Mouse (Mus musculus) hindbrain, postnatal 0 days (tissue): ENCODE measurements around the gene Gse1. TPM values are rescaled to one million over a fixed set of nuclear protein-coding genes. Genes with fewer than 3 reads are reported as not detected.

ENCODE experiments used
- ATAC-seq: fragments of 200-750 bp; cut with Nextera tagmentation; 2 replicates; pipeline ENCODE4 v1.8.0; 2017; ENCODE audit warnings: mild to moderate bottlenecking, moderate TSS enrichment, moderate library complexity
- DNase-seq: peaks from one replicate; pipeline ENCODE4 v3.0.0-alpha.2; 2015; ENCODE audit warnings: low spot score
- H3K27ac ChIP-seq: fragments of 300-500 bp; sonication (generic); 2 replicates; pipeline ENCODE4 v1.5.1; 2014; ENCODE audit warnings: mild to moderate bottlenecking
- H3K27me3 ChIP-seq: fragments of 300-500 bp; sonication (generic); 2 replicates; pipeline ENCODE4 v1.6.1; 2014; ENCODE audit warnings: low read length, mixed read lengths; ENCODE audit not compliant: insufficient read depth
- H3K36me3 ChIP-seq: fragments of 300-500 bp; sonication (generic); 2 replicates; pipeline ENCODE4 v1.6.1; 2014; ENCODE audit warnings: low read length, mixed read lengths; ENCODE audit not compliant: insufficient read depth
- H3K4me1 ChIP-seq: fragments of 300-500 bp; sonication (generic); 2 replicates; pipeline ENCODE4 v1.6.1; 2014; ENCODE audit warnings: antibody characterized with exemption, low read length, mixed read lengths; ENCODE audit not compliant: insufficient read depth
- H3K4me2 ChIP-seq: fragments of 300-500 bp; sonication (generic); 2 replicates; pipeline ENCODE4 v1.6.1; 2014; ENCODE audit warnings: low read depth, mild to moderate bottlenecking, low read length, moderate library complexity, mixed read lengths
- H3K4me3 ChIP-seq: fragments of 300-500 bp; sonication (generic); 2 replicates; pipeline ENCODE4 v1.5.1; 2014; ENCODE audit warnings: low read length
- H3K9ac ChIP-seq: fragments of 300-500 bp; sonication (generic); replicated peaks from 2 replicates; pipeline ENCODE4 v1.6.1; 2014; ENCODE audit warnings: mild to moderate bottlenecking, low read length, moderate library complexity, mixed read lengths
- H3K9me3 ChIP-seq: fragments of 300-500 bp; sonication (generic); 2 replicates; pipeline ENCODE4 v1.6.1; 2016; ENCODE audit warnings: low read length, mixed read lengths
- CTCF ChIP-seq: IDR thresholded peaks from 2 replicates; pipeline ENCODE4 v1.5.1; 2016; ENCODE audit warnings: antibody characterized with exemption, control low read depth, low read depth
- WGBS: fragments of 180-500 bp; shearing (Covaris S2); extraction: QIAGEN DNeasy Blood & Tissue Kit; methylation state at CpG from one replicate; pipeline ENCODE4 v1.1.7; 2014; 5-methylcytosine and 5-hydroxymethylcytosine counted together
- polyA plus RNA-seq: library from polyadenylated mRNA; unstranded; fragments of >200 nt; fragmentation: Nextera tagmentation; extraction: Ambion mirVana; gene quantifications from 2 replicates; pipeline ENCODE4 v1.2.1, GENCODE M21; 2015
- total RNA-seq: library from RNA; depleted of rRNA; stranded (reverse); fragments of >200 nt; gene quantifications from 2 replicates; pipeline ENCODE4 v1.2.3, GENCODE M21; 2014

The Gse1 gene
- total and polyA plus RNA-seq, 2 experiments from 2014 or later = 13.4 to 48.3 TPM

DNA sequence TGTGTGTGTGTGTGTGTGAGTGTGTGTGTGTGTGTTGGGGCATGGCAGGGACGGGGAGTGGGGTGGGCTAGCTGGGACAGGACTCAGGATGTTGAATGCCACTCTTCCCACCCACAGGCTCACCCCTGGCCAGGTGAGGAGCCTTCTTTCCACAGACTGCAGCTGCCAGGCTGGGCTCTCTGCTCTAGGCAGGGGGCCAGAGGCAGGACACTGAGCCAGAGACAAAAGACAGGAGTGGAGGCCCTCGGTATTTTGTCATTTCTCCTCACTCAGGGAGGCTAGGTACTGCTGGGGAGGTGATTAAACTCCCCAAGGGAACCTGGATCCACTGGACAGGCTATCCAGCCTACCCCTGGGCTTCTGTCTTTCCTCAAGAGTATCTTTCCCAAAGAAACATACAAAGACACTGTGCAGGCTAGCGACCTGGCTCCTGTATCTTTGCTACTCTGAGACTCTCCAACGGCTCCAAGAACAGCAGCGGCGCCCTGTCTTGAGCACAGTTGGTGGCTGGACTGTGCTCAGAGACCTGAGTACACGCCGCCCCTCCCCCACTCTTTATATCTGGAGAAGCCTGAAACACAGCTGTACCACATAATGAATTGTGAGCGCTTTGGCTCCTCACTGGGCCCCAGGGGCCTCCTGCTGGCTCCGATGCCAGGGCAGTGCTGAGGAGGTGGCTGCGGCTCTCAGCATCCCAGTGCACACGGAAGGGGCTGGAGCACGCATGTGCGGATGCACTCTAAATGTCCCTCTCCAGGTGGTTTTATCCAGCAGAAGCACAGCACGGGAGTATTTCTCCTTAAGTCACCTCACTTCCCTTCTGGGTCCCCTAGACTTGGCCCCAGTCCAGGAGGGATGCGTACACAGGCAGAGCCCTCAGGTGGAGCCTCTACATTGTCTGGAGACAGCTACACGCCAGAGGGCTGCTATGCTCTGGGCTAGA, 43.1 kb upstream of the Gse1 start:
- peak; percentile 62 for DNase-seq

GRCm38 (mm10) chr8:120186454-120186853, 41.8 kb upstream of the Gse1 start:
- Histone ChIP-seq H3K4me2 (no peak overlapping the region), H3K36me3 (no peaks in the 10 kb centered on the region), H3K4me1 (peaks cover 18% of the 10 kb centered on the region), H3K4me3 (no peak overlapping the region), H3K9me3 (no peaks in the 10 kb centered on the region), H3K27ac (no peak overlapping the region), H3K9ac (0 out of 2 replicates have a peak overlapping the region, but pooled peaks have one; percentile 17), H3K27me3 (no peaks in the 10 kb centered on the region)
- no peak for ATAC-seq
- 37% methylated on average over 8 of the region's 8 CpGs for WGBS
- peak; percentile 47 for DNase-seq
- no peak for TF ChIP-seq CTCF

More for the DNA sequence above, 43.1 kb upstream of the Gse1 start:
- peak; percentile 30; the same call in 1 of the 2 replicates for ATAC-seq
- TF ChIP-seq CTCF = no peak
- Histone ChIP-seq H3K27me3 (no peaks in the 10 kb centered on the region), H3K9ac (peak overlapping the region; percentile 30), H3K36me3 (no peaks in the 10 kb centered on the region), H3K27ac (0 out of 2 replicates have a peak overlapping the region, but pooled peaks have one; percentile 26), H3K9me3 (no peaks in the 10 kb centered on the region), H3K4me3 (no peak overlapping the region), H3K4me2 (peak overlapping the region; percentile 40), H3K4me1 (peaks cover 9% of the 10 kb centered on the region)
- WGBS = 19% methylated on average over 16 of the region's 17 CpGs

- no peak for TF ChIP-seq CTCF
- no peak overlapping the region for H3K9ac ChIP-seq
- WGBS = 83% methylated on average over 6 of the region's 6 CpGs
- peaks cover 18% of the 10 kb centered on the region for H3K4me1 ChIP-seq
- H3K4me3 ChIP-seq = no peak overlapping the region
- DNase-seq (no peak), ATAC-seq (no peak)
- no peaks in the 10 kb centered on the region for H3K27me3 ChIP-seq
- H3K27ac ChIP-seq = no peak overlapping the region
- no peaks in the 10 kb centered on the region for H3K36me3 ChIP-seq
- no peak overlapping the region for H3K4me2 ChIP-seq
- H3K9me3 ChIP-seq = no peaks in the 10 kb centered on the region
Measured at GRCm38 (mm10) chr8:120188510-120188909, 39.7 kb upstream of the Gse1 start.

DNA sequence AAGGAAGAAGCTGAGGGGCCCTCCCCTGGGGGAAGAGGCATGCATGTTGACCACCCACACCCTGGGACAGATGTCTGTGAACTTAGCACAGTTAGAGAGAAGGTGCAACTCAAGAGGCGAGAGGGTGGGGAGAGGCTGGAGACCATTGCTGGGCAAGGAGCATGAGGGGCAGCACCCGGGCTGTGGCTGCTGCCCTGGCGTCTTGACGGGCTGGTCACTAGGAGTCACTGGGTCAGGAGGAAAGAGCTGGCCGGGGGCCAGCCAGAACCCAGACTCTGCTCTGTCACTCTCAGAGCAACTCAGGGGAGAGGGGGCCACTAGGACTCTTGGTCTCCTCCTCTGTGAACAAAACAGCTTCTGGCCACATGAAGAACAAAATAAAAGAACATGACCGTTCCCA, 38.8 kb upstream of the Gse1 start:
- no peak overlapping the region for H3K27ac ChIP-seq
- no peak overlapping the region for H3K9ac ChIP-seq
- H3K4me1 ChIP-seq = peaks cover 18% of the 10 kb centered on the region
- no peak for DNase-seq
- no peak overlapping the region for H3K4me3 ChIP-seq
- 73% methylated on average over 6 of the region's 6 CpGs for WGBS
- ATAC-seq = no peak
- no peak overlapping the region for H3K4me2 ChIP-seq
- H3K9me3 ChIP-seq = no peaks in the 10 kb centered on the region
- H3K36me3 ChIP-seq = no peaks in the 10 kb centered on the region
- no peaks in the 10 kb centered on the region for H3K27me3 ChIP-seq
- TF ChIP-seq CTCF = no peak

DNA sequence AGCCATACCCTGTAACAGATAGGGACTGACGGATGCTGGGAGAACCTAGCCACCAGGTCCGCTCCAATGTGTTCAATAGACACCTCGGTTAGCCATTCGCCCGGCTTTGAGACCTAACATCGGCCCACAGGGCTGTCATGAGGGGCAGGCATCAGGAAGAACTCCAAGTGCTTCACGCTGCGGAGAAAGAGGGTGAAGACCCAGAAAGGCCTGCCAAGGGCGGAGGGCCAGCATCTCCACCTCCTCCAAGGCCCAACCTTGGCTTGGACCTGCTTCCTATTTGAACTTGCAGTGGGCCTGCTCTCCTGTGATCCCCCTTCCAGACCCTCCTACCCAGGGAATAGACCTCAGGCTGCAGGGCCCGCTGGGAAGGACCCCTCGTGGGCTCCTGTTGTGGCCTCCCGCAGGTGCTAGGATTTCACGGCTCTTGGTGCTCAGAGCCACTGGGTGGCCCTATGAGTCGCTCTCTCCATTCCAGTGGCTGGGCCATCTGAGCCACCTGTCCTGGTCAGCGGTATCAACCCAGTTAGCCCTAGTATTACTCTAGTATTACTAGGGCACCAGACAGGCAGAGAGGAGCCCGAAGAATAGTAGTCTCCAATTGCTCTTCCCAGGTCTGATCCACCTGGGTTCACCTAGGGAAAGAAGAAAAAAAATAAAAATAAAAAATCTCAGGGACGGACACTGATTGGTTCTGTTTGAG, 38.0 kb upstream of the Gse1 start:
- Histone ChIP-seq H3K27ac (peak overlapping the region; percentile 17; the same call in 1 of the 2 replicates), H3K4me3 (no peak overlapping the region), H3K9ac (no peak overlapping the region), H3K36me3 (no peaks in the 10 kb centered on the region), H3K27me3 (no peaks in the 10 kb centered on the region), H3K9me3 (no peaks in the 10 kb centered on the region), H3K4me1 (peaks cover 13% of the 10 kb centered on the region), H3K4me2 (no peak overlapping the region)
- TF ChIP-seq CTCF = no peak
- DNase-seq (no peak), ATAC-seq (no peak)
- 75% methylated on average over 16 of the region's 17 CpGs for WGBS

- Histone ChIP-seq H3K9ac (peak overlapping the region; percentile 24; the same call in 1 of the 2 replicates), H3K4me3 (no peak overlapping the region)
Measured at GRCm38 (mm10) chr8:120190810-120191413, 37.3 kb upstream of the Gse1 start.

More at GRCm38 (mm10) chr8:120190810-120191413, 37.3 kb upstream of the Gse1 start:
- peaks cover 9% of the 10 kb centered on the region for H3K4me1 ChIP-seq
- H3K4me2 ChIP-seq = peak overlapping the region; percentile 49
- H3K27me3 ChIP-seq = no peaks in the 10 kb centered on the region
- H3K27ac ChIP-seq = peak overlapping the region; percentile 85
- H3K9me3 ChIP-seq = no peaks in the 10 kb centered on the region
- TF ChIP-seq CTCF = peak; percentile 36; the same call in 1 of the 2 replicates
- ATAC-seq (peak; percentile 94), DNase-seq (peak; percentile 86)
- WGBS = 14% methylated on average over 20 of the region's 20 CpGs
- H3K36me3 ChIP-seq = no peaks in the 10 kb centered on the region
